Mouse (Mus musculus) CH12.LX (cell line): ENCODE data around the gene Cct3. TPM values are rescaled to one million over a fixed set of nuclear protein-coding genes. Genes with fewer than 3 reads are reported as not detected.

ENCODE experiments used
- DNase-seq: peaks from one replicate; pipeline ENCODE4 v3.0.0-alpha.2; 2013; ENCODE audit errors: extremely low read depth
- H3K27ac ChIP-seq: 2 replicates; pipeline ENCODE4 v1.5.1; 2012; ENCODE audit warnings: low read depth, mild to moderate bottlenecking, control low read depth, moderate library complexity; ENCODE audit not compliant: insufficient read depth
- H3K27me3 ChIP-seq: replicated peaks from 2 replicates; pipeline ENCODE3; 2012; ENCODE audit warnings: inconsistent platforms
- H3K36me3 ChIP-seq, 2 experiments: replicated peaks in 1 of 2; 2 replicates each; pipeline versions ENCODE3 to v1.6.1; 2012; ENCODE audit warnings: inconsistent platforms in 1 of 2, low read length in 1 of 2, mild to moderate bottlenecking in 1 of 2, mixed read lengths in 1 of 2, moderate library complexity in 1 of 2; ENCODE audit not compliant: control insufficient read depth in 1 of 2, insufficient read depth in 1 of 2
- H3K4me1 ChIP-seq, 2 experiments: 2 replicates each; pipeline ENCODE4 v1.6.1; 2012; ENCODE audit warnings: inconsistent platforms in 1 of 2, moderate library complexity in 1 of 2; ENCODE audit not compliant: insufficient read depth in 2 of 2, control insufficient read depth in 1 of 2
- H3K4me2 ChIP-seq: 2 replicates; pipeline ENCODE4 v1.6.1; 2012; ENCODE audit warnings: low read depth, mild to moderate bottlenecking, control low read depth; ENCODE audit not compliant: poor library complexity, insufficient read depth, severe bottlenecking
- H3K4me3 ChIP-seq, 3 experiments: fragments of 150-350 bp in 1 of 3; sonication (generic) in 1 of 3; replicated peaks in 1 of 3; 2 replicates each; pipeline versions ENCODE3 to v1.5.1; 2011 to 2012; ENCODE audit warnings: low read depth in 2 of 3, low read length in 2 of 3, mild to moderate bottlenecking in 2 of 3, moderate library complexity in 2 of 3, control low read depth in 1 of 3, improper control_type of control experiment in 1 of 3, inconsistent platforms in 1 of 3, mixed read lengths in 1 of 3; ENCODE audit not compliant: poor library complexity in 1 of 3
- H3K79me2 ChIP-seq: replicated peaks from 2 replicates; pipeline ENCODE4 v1.6.1; 2012; ENCODE audit warnings: mild to moderate bottlenecking, moderate library complexity; ENCODE audit not compliant: control insufficient read depth, poor library complexity, insufficient read depth, severe bottlenecking; ENCODE audit errors: extremely low read depth
- H3K9ac ChIP-seq: 2 replicates; pipeline ENCODE4 v1.6.1; 2012; ENCODE audit warnings: low read depth, mild to moderate bottlenecking, control low read depth, moderate library complexity; ENCODE audit not compliant: insufficient read depth
- H3K9me3 ChIP-seq: replicated peaks from 2 replicates; pipeline ENCODE3; 2012; ENCODE audit warnings: low read length, inconsistent platforms, mixed read lengths
- BHLHE40 ChIP-seq: IDR thresholded peaks from 2 replicates; pipeline ENCODE4 v1.6.1; 2011; ENCODE audit warnings: mild to moderate bottlenecking, low read depth, low read length, improper control_type of control experiment
- CHD1 ChIP-seq: IDR thresholded peaks from 2 replicates; pipeline ENCODE4 v1.6.1; 2012; ENCODE audit warnings: low read depth, low read length, improper control_type of control experiment, inconsistent platforms
- CHD2 ChIP-seq: IDR thresholded peaks from 2 replicates; pipeline ENCODE4 v1.6.1; 2011; ENCODE audit warnings: low read length, improper control_type of control experiment
- CTCF ChIP-seq, 2 experiments: IDR thresholded peaks in 1 of 2; conservative IDR thresholded peaks in 1 of 2; 2 replicates each; pipeline ENCODE4 v1.5.1; 2011 to 2012; ENCODE audit warnings: low read depth in 2 of 2, low read length in 2 of 2, improper control_type of control experiment in 1 of 2, inconsistent platforms in 1 of 2, mild to moderate bottlenecking in 1 of 2, moderate library complexity in 1 of 2
- E2F4 ChIP-seq: IDR thresholded peaks from 2 replicates; pipeline ENCODE4 v1.6.1; 2011; ENCODE audit warnings: low read depth, low read length, improper control_type of control experiment; ENCODE audit not compliant: insufficient replicate concordance
- ELF1 ChIP-seq: IDR thresholded peaks from 2 replicates; pipeline ENCODE4 v1.6.1; 2014; ENCODE audit warnings: low read depth, mild to moderate bottlenecking, inconsistent platforms, low read length, improper control_type of control experiment
- HCFC1 ChIP-seq: IDR thresholded peaks from 2 replicates; pipeline ENCODE4 v1.6.1; 2012; ENCODE audit warnings: low read depth, mild to moderate bottlenecking, inconsistent platforms, low read length, improper control_type of control experiment
- IRF4 ChIP-seq: IDR thresholded peaks from 2 replicates; pipeline ENCODE4 v1.6.1; 2014; ENCODE audit warnings: low read depth, mild to moderate bottlenecking, inconsistent platforms, low read length, improper control_type of control experiment
- JUN ChIP-seq: IDR thresholded peaks from 2 replicates; pipeline ENCODE4 v1.6.1; 2011; ENCODE audit warnings: low read depth, mild to moderate bottlenecking, low read length, improper control_type of control experiment, moderate library complexity; ENCODE audit not compliant: insufficient read depth
- JUND ChIP-seq: conservative IDR thresholded peaks from 2 replicates; pipeline ENCODE4 v1.6.1; 2011; ENCODE audit warnings: low read depth, low read length, improper control_type of control experiment
- KAT2A ChIP-seq: IDR thresholded peaks from 2 replicates; pipeline ENCODE4 v1.6.1; 2012; ENCODE audit warnings: low read length, improper control_type of control experiment, inconsistent platforms; ENCODE audit not compliant: insufficient replicate concordance
- MAX ChIP-seq: IDR thresholded peaks from 2 replicates; pipeline ENCODE4 v1.6.1; 2011; ENCODE audit warnings: low read length, improper control_type of control experiment
- MAZ ChIP-seq: IDR thresholded peaks from 2 replicates; pipeline ENCODE4 v1.6.1; 2012; ENCODE audit warnings: low read depth, mild to moderate bottlenecking, inconsistent platforms, low read length, improper control_type of control experiment, moderate library complexity
- MXI1 ChIP-seq: IDR thresholded peaks from 2 replicates; pipeline ENCODE4 v1.6.1; 2011; ENCODE audit warnings: mild to moderate bottlenecking, low read depth, low read length, improper control_type of control experiment
- MYC ChIP-seq: IDR thresholded peaks from 2 replicates; pipeline ENCODE4 v1.6.1; 2011; ENCODE audit warnings: low read depth, mild to moderate bottlenecking, improper control_type of control experiment, low read length
- NELFE ChIP-seq: IDR thresholded peaks from 2 replicates; pipeline ENCODE4 v1.6.1; 2011; ENCODE audit warnings: low read depth, low read length, improper control_type of control experiment
- NRF1 ChIP-seq: IDR thresholded peaks from 2 replicates; pipeline ENCODE4 v1.6.1; 2014; ENCODE audit warnings: low read depth, mild to moderate bottlenecking, inconsistent platforms, low read length, improper control_type of control experiment, moderate library complexity
- POLR2A ChIP-seq: IDR thresholded peaks from 2 replicates; pipeline ENCODE4 v1.6.1; 2011; ENCODE audit warnings: low read depth, mild to moderate bottlenecking, improper control_type of control experiment, low read length
- POLR2AphosphoS2 ChIP-seq: IDR thresholded peaks from 2 replicates; pipeline ENCODE4 v1.6.1; 2011; ENCODE audit warnings: low read depth, low read length, improper control_type of control experiment
- RCOR1 ChIP-seq: conservative IDR thresholded peaks from 2 replicates; pipeline ENCODE4 v1.6.1; 2012; ENCODE audit warnings: low read depth, mild to moderate bottlenecking, inconsistent platforms, low read length, improper control_type of control experiment
- SIN3A ChIP-seq: IDR thresholded peaks from 2 replicates; pipeline ENCODE4 v1.6.1; 2012; ENCODE audit warnings: low read length, improper control_type of control experiment, inconsistent platforms
- TBP ChIP-seq: conservative IDR thresholded peaks from 2 replicates; pipeline ENCODE4 v1.6.1; 2011; ENCODE audit warnings: low read depth, low read length, improper control_type of control experiment
- TCF12 ChIP-seq: IDR thresholded peaks from 2 replicates; pipeline ENCODE4 v1.6.1; 2014; ENCODE audit warnings: low read depth, mild to moderate bottlenecking, inconsistent platforms, low read length, improper control_type of control experiment
- USF1 ChIP-seq: IDR thresholded peaks from 2 replicates; pipeline ENCODE4 v1.6.1; 2014; ENCODE audit warnings: low read depth, mild to moderate bottlenecking, inconsistent platforms, low read length, improper control_type of control experiment
- USF2 ChIP-seq: conservative IDR thresholded peaks from 2 replicates; pipeline ENCODE4 v1.6.1; 2011; ENCODE audit warnings: low read depth, low read length, improper control_type of control experiment
- ZMIZ1 ChIP-seq: IDR thresholded peaks from 2 replicates; pipeline ENCODE4 v1.6.1; 2012; ENCODE audit warnings: low read depth, mild to moderate bottlenecking, inconsistent platforms, low read length, improper control_type of control experiment
- dilution Hi-C: fragments of 300-500 bp; cut with MboI; formaldehyde crosslinking; loops from 2 replicates; pipeline ENCODE4 v1.14.3; 2020; ENCODE audit warnings: low sequenced_read_pairs; ENCODE audit not compliant: extremely low pct_unique_long_range_greater_than_20kb, extremely low pct_ligation_motif_present
- in situ Hi-C: fragments of 300-500 bp; cut with MboI; formaldehyde crosslinking; loops from 3 replicates; pipeline ENCODE4 v1.14.3; 2019; ENCODE audit warnings: low sequenced_read_pairs, low pct_ligation_motif_present, low pct_unique_long_range_greater_than_20kb, mixed read lengths
- polyA plus RNA-seq: library from polyadenylated mRNA; unstranded; fragments of >175 nt; gene quantifications from 2 replicates; pipeline ENCODE4 v1.2.1, GENCODE M21; 2012; ENCODE audit warnings: low read depth; ENCODE audit not compliant: insufficient read length
- total RNA-seq, 2 experiments: library from RNA; depleted of rRNA; stranded (reverse); fragments of 300-350 nt in 1 of 2; fragments of >200 nt in 1 of 2; gene quantifications; 2 replicates each; pipeline ENCODE4 v1.2.3; 2012 to 2014

The Cct3 gene
- total and polyA plus RNA-seq, 3 experiments = 546 to 755 (median 742) TPM

- 0 out of 2 replicates have a peak, but pooled peaks have one; percentile 16 for TF ChIP-seq MAX
- TF ChIP-seq BHLHE40 = no peak
- no peak for TF ChIP-seq MAZ
Measured at GRCm38 (mm10) chr3:88297321-88297851, 470 bp downstream of the Cct3 start (continued).

GRCm38 (mm10) chr3:88299172-88299571, 2.3 kb downstream of the Cct3 start:
- Histone ChIP-seq H3K9ac (peak overlapping the region; percentile 13; the same call in 1 of the 2 replicates), H3K36me3 (peaks cover 43 to 59% of the 10 kb centered on the region in 2 experiments)
- DNase-seq = no peak

GRCm38 (mm10) chr3:88324951-88325405, 28.1 kb downstream of the Cct3 start, which contains the start of gene Glmp:
TSS of gene Glmp (plus strand) at chr3:88325023.
- no peak within 1 kb of the TSS for H3K27ac ChIP-seq
- dilution Hi-C loops (no loop called here), in situ Hi-C loops (no loop called here)
- H3K4me2 ChIP-seq = peak within 1 kb of the TSS; percentile 63
- TF ChIP-seq BHLHE40 (peak; percentile 72), ELF1 (peak; percentile 73), RCOR1 (no peak), MAZ (no peak), TCF12 (peak; percentile 62; the same call in 1 of the 2 replicates), SIN3A (peak; percentile 96), TBP (0 out of 2 replicates have a peak, but pooled peaks have one; percentile 20), IRF4 (0 out of 2 replicates have a peak, but pooled peaks have one; percentile 24), HCFC1 (peak; percentile 73), CHD1 (no peak), JUN (no peak), MYC (no peak), CHD2 (no peak), POLR2AphosphoS2 (0 out of 2 replicates have a peak, but pooled peaks have one; percentile 65), USF1 (peak; percentile 88), NRF1 (no peak), E2F4 (0 out of 2 replicates have a peak, but pooled peaks have one; percentile 25), USF2 (peak; percentile 89), MAX (peak; percentile 68; the same call in 1 of the 2 replicates), NELFE (peak; percentile 84), MXI1 (peak; percentile 75; the same call in 1 of the 2 replicates), POLR2A (peak; percentile 83), KAT2A (0 out of 2 replicates have a peak, but pooled peaks have one; percentile 41), CTCF (conservative IDR thresholded peaks at IDR 0.05 in 1 of 2, IDR thresholded peaks at IDR 0.05 in 1 of 2; ENCODE audit: low read depth in 2 of 2, low read length in 2 of 2) (no peak), ZMIZ1 (0 out of 2 replicates have a peak, but pooled peaks have one; percentile 39)
- peaks cover 2 to 14% of the 10 kb centered on the region in 2 experiments; a peak in 2 of 4 replicates for H3K4me1 ChIP-seq
- H3K9me3 ChIP-seq = no peaks in the 10 kb centered on the region
- no peaks in the 10 kb centered on the region; the same call in 1 of the 2 replicates for H3K79me2 ChIP-seq
- peak within 1 kb of the TSS; percentile 99 for H3K9ac ChIP-seq
- no peaks in the 10 kb centered on the region for H3K27me3 ChIP-seq
- peak within 1 kb of the TSS; percentile 66 to 100 (median 94) for H3K4me3 ChIP-seq
- DNase-seq = peak; percentile 75
- peaks cover 50 to 81% of the 10 kb centered on the region in 2 experiments for H3K36me3 ChIP-seq

More at GRCm38 (mm10) chr3:88299172-88299571, 2.3 kb downstream of the Cct3 start:
- TF ChIP-seq POLR2AphosphoS2 = no peak
- no peak for TF ChIP-seq CHD2
- TF ChIP-seq MXI1 = no peak
- TF ChIP-seq POLR2A = no peak
- no peak for TF ChIP-seq MAZ
- TF ChIP-seq JUND = no peak
- TF ChIP-seq NRF1 = no peak
- Histone ChIP-seq H3K4me1 (peaks cover 0 to 28% of the 10 kb centered on the region in 2 experiments; a peak in 3 of 4 replicates), H3K4me2 (no peak overlapping the region), H3K79me2 (peaks cover 50% of the 10 kb centered on the region), H3K4me3 (no peak overlapping the region), H3K27ac (no peak overlapping the region), H3K9me3 (no peaks in the 10 kb centered on the region), H3K27me3 (no peaks in the 10 kb centered on the region)
- dilution Hi-C loops (no loop called here), in situ Hi-C loops (loop anchor here (5.0 kb wide), 1 partner anchor 33 kb away; no protein-coding TSS in a partner anchor)
